Mouse (Mus musculus) megakaryocyte, embryonic 14.5 days (primary cell): ENCODE data around the gene Abl2.

Experiments used
- FLI1 ChIP-seq: IDR thresholded peaks from 2 replicates; pipeline ENCODE4 v1.6.1; 2012; ENCODE audit warnings: low read length, inconsistent platforms, mixed read lengths
- GATA1 ChIP-seq: IDR thresholded peaks from 3 replicates; pipeline ENCODE4 v1.6.1; 2012; ENCODE audit warnings: mixed read lengths, low read length, inconsistent platforms, borderline replicate concordance

DNA sequence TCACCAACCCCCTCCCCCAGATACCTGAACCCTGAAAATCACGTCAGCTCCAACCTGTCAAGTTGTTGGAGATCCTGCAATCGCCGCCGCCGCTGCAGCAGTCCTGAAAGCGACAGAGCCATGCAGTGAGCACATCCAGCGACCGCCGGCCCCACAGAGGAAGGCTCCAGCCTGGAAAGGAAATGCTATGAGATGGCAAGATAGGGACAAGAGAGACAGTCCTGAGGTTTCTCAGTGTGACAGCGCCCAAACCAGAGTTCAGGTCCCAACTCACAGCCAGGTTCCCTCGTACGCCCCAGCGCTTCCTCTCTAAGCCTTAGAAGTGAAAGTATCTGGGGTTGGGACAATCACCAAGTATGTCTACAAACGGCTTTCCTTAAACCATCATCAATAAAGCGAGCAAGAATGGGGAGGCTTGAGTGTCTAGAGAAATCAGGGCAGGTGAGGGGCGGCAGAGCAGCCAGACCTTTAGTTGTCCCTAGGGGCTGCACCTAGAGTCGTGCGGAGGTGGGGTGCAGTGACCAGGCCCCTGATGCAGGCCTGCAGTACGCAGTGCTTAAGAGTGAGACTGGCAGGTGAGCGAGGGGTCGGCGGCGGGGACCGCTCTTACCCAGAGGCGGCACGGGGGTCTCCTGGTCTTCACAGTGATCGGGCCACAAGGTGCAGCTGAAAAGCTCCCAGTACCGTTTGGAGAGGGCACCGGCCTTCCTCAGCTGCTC lies 115.0 kb downstream of the Abl2 start:
- TF ChIP-seq GATA1 (no peak; the same call in 2 of the 3 replicates), FLI1 (no peak)
